Mouse (Mus musculus) MEL (cell line): ENCODE measurements around the gene Sh3yl1. TPM values are rescaled to one million over a fixed set of nuclear protein-coding genes. Genes with fewer than 3 reads are reported as not detected.

Experiments used
- DNase-seq: peaks from one replicate; pipeline ENCODE4 v3.0.0; 2011; ENCODE audit warnings: low read depth, low spot score
- H3K27ac ChIP-seq: 2 replicates; pipeline ENCODE4 v1.5.1; 2012; ENCODE audit warnings: low read depth, mild to moderate bottlenecking, control low read depth, low read length, moderate library complexity; ENCODE audit not compliant: control insufficient read depth
- H3K27me3 ChIP-seq, 2 experiments: fragments of 150-350 bp in 1 of 2; sonication (generic) in 1 of 2; 2 replicates each; pipeline ENCODE4 v1.6.1; 2012; ENCODE audit warnings: low read length in 2 of 2, mild to moderate bottlenecking in 2 of 2, improper control_type of control experiment in 1 of 2, moderate library complexity in 1 of 2; ENCODE audit not compliant: insufficient read depth in 2 of 2, control insufficient read depth in 1 of 2
- H3K36me3 ChIP-seq, 2 experiments: 2 replicates each; pipeline ENCODE4 v1.6.1; 2012 to 2014; ENCODE audit warnings: low read length in 2 of 2, improper control_type of control experiment in 1 of 2, inconsistent platforms in 1 of 2, mild to moderate bottlenecking in 1 of 2; ENCODE audit not compliant: insufficient read depth in 2 of 2, control insufficient read depth in 1 of 2
- H3K4me1 ChIP-seq, 2 experiments: fragments of 150-350 bp in 1 of 2; sonication (generic) in 1 of 2; 2 replicates each; pipeline ENCODE4 v1.6.1; 2012; ENCODE audit warnings: low read length in 2 of 2, improper control_type of control experiment in 1 of 2, mild to moderate bottlenecking in 1 of 2; ENCODE audit not compliant: insufficient read depth in 2 of 2, control insufficient read depth in 1 of 2
- H3K4me3 ChIP-seq, 2 experiments: fragments of 150-350 bp in 1 of 2; sonication (generic) in 1 of 2; 2 replicates each; pipeline ENCODE4 v1.5.1; 2012; ENCODE audit warnings: low read depth in 2 of 2, low read length in 2 of 2, mild to moderate bottlenecking in 2 of 2, moderate library complexity in 2 of 2, control low read depth in 1 of 2, improper control_type of control experiment in 1 of 2; ENCODE audit not compliant: control insufficient read depth in 1 of 2, insufficient read depth in 1 of 2
- H3K79me2 ChIP-seq: 2 replicates; pipeline ENCODE4 v1.6.1; 2012; ENCODE audit warnings: mild to moderate bottlenecking, low read length, moderate library complexity; ENCODE audit not compliant: control insufficient read depth, poor library complexity, insufficient read depth
- H3K9ac ChIP-seq: 2 replicates; pipeline ENCODE4 v1.6.1; 2012; ENCODE audit warnings: low read depth, mild to moderate bottlenecking, control low read depth, low read length, moderate library complexity; ENCODE audit not compliant: control insufficient read depth, poor library complexity, severe bottlenecking
- H3K9me3 ChIP-seq: fragments of 150-350 bp; sonication (generic); replicated peaks from 2 replicates; pipeline ENCODE4 v1.6.1; 2012; ENCODE audit warnings: mild to moderate bottlenecking, low read length, improper control_type of control experiment, moderate library complexity; ENCODE audit not compliant: insufficient read depth
- CHD1 ChIP-seq: IDR thresholded peaks from 2 replicates; pipeline ENCODE4 v1.6.1; 2012; ENCODE audit warnings: low read depth, mild to moderate bottlenecking, inconsistent platforms, low read length, improper control_type of control experiment
- CHD2 ChIP-seq: IDR thresholded peaks from 2 replicates; pipeline ENCODE4 v1.6.1; 2011; ENCODE audit warnings: low read length, improper control_type of control experiment
- ELF1 ChIP-seq: IDR thresholded peaks from 2 replicates; pipeline ENCODE4 v1.6.1; 2014; ENCODE audit warnings: low read depth, mild to moderate bottlenecking, inconsistent platforms, low read length, improper control_type of control experiment, moderate library complexity
- ETS1 ChIP-seq: IDR thresholded peaks from 2 replicates; pipeline ENCODE4 v1.6.1; 2012; ENCODE audit warnings: low read depth, mild to moderate bottlenecking, inconsistent platforms, low read length, improper control_type of control experiment, moderate library complexity
- HCFC1 ChIP-seq: IDR thresholded peaks from 2 replicates; pipeline ENCODE4 v1.6.1; 2012; ENCODE audit warnings: low read depth, mild to moderate bottlenecking, inconsistent platforms, low read length, improper control_type of control experiment, moderate library complexity
- KAT2A ChIP-seq: conservative IDR thresholded peaks from 2 replicates; pipeline ENCODE4 v1.6.1; 2012; ENCODE audit warnings: low read depth, low read length, improper control_type of control experiment, inconsistent platforms
- MAFK ChIP-seq: IDR thresholded peaks from 2 replicates; pipeline ENCODE4 v1.6.1; 2011; ENCODE audit warnings: low read depth, mild to moderate bottlenecking, low read length, improper control_type of control experiment, borderline replicate concordance
- MXI1 ChIP-seq: IDR thresholded peaks from 2 replicates; pipeline ENCODE4 v1.6.1; 2011; ENCODE audit warnings: mild to moderate bottlenecking, low read depth, low read length, improper control_type of control experiment
- MYC ChIP-seq: IDR thresholded peaks from 2 replicates; pipeline ENCODE4 v1.6.1; 2011; ENCODE audit warnings: low read depth, mild to moderate bottlenecking, low read length, improper control_type of control experiment, moderate library complexity
- NELFE ChIP-seq: IDR thresholded peaks from 2 replicates; pipeline ENCODE4 v1.6.1; 2011; ENCODE audit warnings: low read depth, low read length, improper control_type of control experiment
- NRF1 ChIP-seq: IDR thresholded peaks from 2 replicates; pipeline ENCODE4 v1.6.1; 2014; ENCODE audit warnings: low read depth, mild to moderate bottlenecking, inconsistent platforms, low read length, improper control_type of control experiment, moderate library complexity; ENCODE audit not compliant: poor library complexity, insufficient read depth, severe bottlenecking
- POLR2A ChIP-seq, 2 experiments: IDR thresholded peaks; 2 replicates each; pipeline ENCODE4 v1.6.1; 2011 to 2012; ENCODE audit warnings: low read length in 2 of 2, mild to moderate bottlenecking in 2 of 2, control low read depth in 1 of 2, improper control_type of control experiment in 1 of 2, low read depth in 1 of 2, moderate library complexity in 1 of 2; ENCODE audit not compliant: control insufficient read depth in 1 of 2, insufficient read depth in 1 of 2, poor library complexity in 1 of 2
- POLR2AphosphoS2 ChIP-seq: IDR thresholded peaks from 2 replicates; pipeline ENCODE4 v1.6.1; 2011; ENCODE audit warnings: low read length, improper control_type of control experiment
- RAD21 ChIP-seq: IDR thresholded peaks from 2 replicates; pipeline ENCODE4 v1.6.1; 2011; ENCODE audit warnings: mild to moderate bottlenecking, low read depth, low read length, improper control_type of control experiment
- RCOR1 ChIP-seq: IDR thresholded peaks from 2 replicates; pipeline ENCODE4 v1.6.1; 2012; ENCODE audit warnings: low read depth, mild to moderate bottlenecking, inconsistent platforms, low read length, improper control_type of control experiment
- TBP ChIP-seq: IDR thresholded peaks from 2 replicates; pipeline ENCODE4 v1.8.0; 2011; ENCODE audit warnings: low read depth, low read length, improper control_type of control experiment
- UBTF ChIP-seq: IDR thresholded peaks from 2 replicates; pipeline ENCODE4 v1.6.1; 2012; ENCODE audit warnings: low read depth, mild to moderate bottlenecking, inconsistent platforms, low read length, improper control_type of control experiment, moderate library complexity, borderline replicate concordance; ENCODE audit not compliant: insufficient read depth
- USF2 ChIP-seq, 2 experiments: IDR thresholded peaks; 2 replicates each; pipeline ENCODE4 v1.6.1; 2011 to 2012; ENCODE audit warnings: improper control_type of control experiment in 2 of 2, low read length in 2 of 2, borderline replicate concordance in 1 of 2, inconsistent platforms in 1 of 2, low read depth in 1 of 2, mild to moderate bottlenecking in 1 of 2; ENCODE audit not compliant: insufficient read depth in 1 of 2
- ZNF384 ChIP-seq: IDR thresholded peaks from 2 replicates; pipeline ENCODE4 v1.6.1; 2012; ENCODE audit warnings: low read depth, mild to moderate bottlenecking, inconsistent platforms, low read length, improper control_type of control experiment
- polyA plus RNA-seq, 2 experiments: library from polyadenylated mRNA; stranded (reverse) in 1 of 2; unstranded in 1 of 2; fragments of >175 nt in 1 of 2; fragments of >200 nt in 1 of 2; gene quantifications; 2 replicates each; pipeline versions ENCODE4 v1.2.1 to v1.2.4; 2012; ENCODE audit warnings: low replicate concordance in 2 of 2, low read depth in 1 of 2; ENCODE audit not compliant: insufficient read length in 2 of 2, insufficient read depth in 1 of 2, missing spikeins in 1 of 2
- total RNA-seq: library from RNA; depleted of rRNA; stranded (reverse); fragments of 300-350 nt; gene quantifications from 2 replicates; pipeline ENCODE4 v1.2.3, GENCODE M21; 2012

The Sh3yl1 gene
- total and polyA plus RNA-seq, 3 experiments, result 3.3 to 5.2 TPM; not detected in 1

GRCm38 (mm10) chr12:30944197-30944596 lies 32.7 kb downstream of the Sh3yl1 start:
- Histone ChIP-seq H3K9me3 (no peaks in the 10 kb centered on the region), H3K36me3 (no peaks in the 10 kb centered on the region), H3K4me1 (no peaks in the 10 kb centered on the region), H3K27me3 (no peaks in the 10 kb centered on the region), H3K27ac (no peak overlapping the region), H3K9ac (no peak overlapping the region), H3K79me2 (no peaks in the 10 kb centered on the region), H3K4me3 (no peak overlapping the region)
- no peak for TF ChIP-seq ZNF384
- TF ChIP-seq NELFE, result no peak
- no peak for TF ChIP-seq CHD1
- no peak for TF ChIP-seq KAT2A
- TF ChIP-seq POLR2A (IDR thresholded peaks at IDR 0.05; ENCODE audit: control insufficient read depth in 1 of 2, insufficient read depth in 1 of 2, low read depth in 1 of 2, low read length in 2 of 2, poor library complexity in 1 of 2), result no peak
- no peak for TF ChIP-seq ELF1
- TF ChIP-seq USF2 (IDR thresholded peaks at IDR 0.05; ENCODE audit: borderline replicate concordance in 1 of 2, insufficient read depth in 1 of 2, low read depth in 1 of 2, low read length in 2 of 2), result no peak
- no peak for TF ChIP-seq MAFK
- TF ChIP-seq HCFC1, result no peak
- no peak for DNase-seq

DNA sequence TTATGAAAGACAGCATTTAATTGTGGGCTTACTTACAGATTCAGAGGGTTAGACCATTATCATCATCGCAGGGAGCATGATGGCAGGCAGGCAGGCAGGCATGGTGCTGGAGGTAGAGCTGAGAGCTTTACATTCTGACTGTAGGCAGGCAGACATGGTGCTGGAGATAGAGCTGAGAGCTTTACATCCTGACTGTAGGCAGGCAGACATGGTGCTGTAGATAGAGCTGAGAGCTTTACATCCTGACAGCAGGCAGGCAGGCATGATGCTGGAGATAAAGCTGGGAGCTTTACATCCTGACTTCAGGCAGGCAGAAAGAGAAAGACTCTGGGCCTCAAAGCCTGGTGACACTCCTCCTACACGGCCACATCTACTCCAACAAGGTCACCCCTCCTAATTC lies 59.2 kb downstream of the Sh3yl1 start:
- H3K79me2 ChIP-seq, result no peaks in the 10 kb centered on the region
- H3K36me3 ChIP-seq, result no peaks in the 10 kb centered on the region
- no peak overlapping the region for H3K4me3 ChIP-seq
- no peak overlapping the region for H3K27ac ChIP-seq
- TF ChIP-seq UBTF (no peak), RCOR1 (no peak), POLR2AphosphoS2 (no peak), MYC (no peak), ETS1 (no peak), RAD21 (no peak), NRF1 (no peak), ZNF384 (no peak), TBP (no peak), CHD2 (no peak), MXI1 (no peak), MAFK (no peak), HCFC1 (no peak)
- H3K27me3 ChIP-seq, result no peaks in the 10 kb centered on the region
- no peaks in the 10 kb centered on the region for H3K9me3 ChIP-seq
- H3K9ac ChIP-seq, result no peak overlapping the region
- no peaks in the 10 kb centered on the region for H3K4me1 ChIP-seq
- no peak for DNase-seq
